Mouse (Mus musculus): ENCODE measurements at regions not wholly inside any gene's neighbourhood (a gene's known extent, or its start where the extent isn't known, plus 50 kb on each side); places are given as distances from the start of the nearest gene placed in this dataset.

DNA sequence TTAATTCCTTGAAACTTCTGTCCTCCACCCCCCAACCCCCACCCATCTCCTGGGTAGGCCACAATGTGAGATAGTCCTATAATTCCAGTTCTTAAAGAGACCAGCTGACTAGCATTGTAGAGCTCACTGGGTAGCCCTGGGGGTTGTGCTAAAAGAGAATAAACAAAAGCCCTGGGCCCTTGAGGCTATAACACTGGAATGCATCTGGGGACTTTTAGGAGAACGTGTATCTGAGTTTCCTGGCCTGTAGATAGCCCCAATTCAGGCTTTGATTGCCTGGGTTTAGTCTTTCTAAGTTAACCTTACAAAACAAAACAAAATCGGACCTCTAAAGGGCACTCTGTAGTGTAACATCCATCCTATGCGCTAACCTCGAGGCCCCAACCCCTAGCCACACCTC is 234.1 kb upstream of the 4930412O13Rik start:
- H3K36me3 ChIP-seq: no peaks in the 10 kb centered on the region
- no peaks in the 10 kb centered on the region for H3K9me3 ChIP-seq
- no peaks in the 10 kb centered on the region for H3K27me3 ChIP-seq
- H3K4me3 ChIP-seq: no peak overlapping the region
- no peak for ATAC-seq (ENCODE audit: borderline replicate concordance, extremely low read depth, low FRiP score, low TSS enrichment)
- no peak overlapping the region for H3K27ac ChIP-seq
- no peaks in the 10 kb centered on the region for H3K4me1 ChIP-seq
- H3K9ac ChIP-seq: no peak overlapping the region
- H3K4me2 ChIP-seq: no peak overlapping the region
- WGBS: 23% methylated on average over 4 of the region's 4 CpGs

DNA sequence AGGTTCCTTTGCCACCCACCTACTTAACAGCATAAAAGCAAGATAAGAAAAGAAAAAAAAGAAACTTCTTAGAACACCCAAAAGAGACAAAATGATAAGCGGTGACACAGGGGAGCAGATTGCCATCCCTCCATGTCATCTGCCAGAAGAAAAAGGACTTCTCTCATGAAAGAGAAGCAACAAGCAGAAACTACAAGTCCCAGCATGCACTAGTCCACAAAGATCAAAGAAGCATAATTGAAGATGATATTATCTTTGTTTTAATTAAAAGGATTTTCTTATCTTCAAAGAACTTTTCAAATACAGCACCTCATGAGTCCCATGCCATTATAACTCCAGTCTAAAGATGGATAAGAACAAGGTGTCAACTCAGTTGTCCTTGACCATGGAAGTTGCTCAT is 231.0 kb upstream of the 4930412O13Rik start:
- Histone ChIP-seq H3K36me3 (no peaks in the 10 kb centered on the region), H3K4me3 (no peak overlapping the region), H3K9me3 (no peaks in the 10 kb centered on the region), H3K4me1 (no peaks in the 10 kb centered on the region), H3K27ac (no peak overlapping the region), H3K9ac (no peak overlapping the region), H3K27me3 (no peaks in the 10 kb centered on the region), H3K4me2 (no peak overlapping the region)
- no peak for ATAC-seq (ENCODE audit: borderline replicate concordance, extremely low read depth, low FRiP score, low TSS enrichment)
- WGBS: 97% methylated on average over 1 of the region's 1 CpGs

GRCm38 (mm10) chr2:9658880-9659279 is 222.2 kb upstream of the 4930412O13Rik start:
- WGBS: 83% methylated on average over 4 of the region's 4 CpGs
- ATAC-seq (ENCODE audit: borderline replicate concordance, extremely low read depth, low FRiP score, low TSS enrichment): no peak
- Histone ChIP-seq H3K9me3 (no peaks in the 10 kb centered on the region), H3K27ac (no peak overlapping the region), H3K4me3 (no peak overlapping the region), H3K36me3 (no peaks in the 10 kb centered on the region), H3K4me2 (no peak overlapping the region), H3K9ac (no peak overlapping the region), H3K4me1 (no peaks in the 10 kb centered on the region), H3K27me3 (no peaks in the 10 kb centered on the region)

GRCm38 (mm10) chr2:9669621-9670020 is 211.4 kb upstream of the 4930412O13Rik start:
- Histone ChIP-seq H3K4me3 (no peak overlapping the region), H3K27ac (no peak overlapping the region), H3K4me2 (no peak overlapping the region), H3K4me1 (no peaks in the 10 kb centered on the region), H3K36me3 (no peaks in the 10 kb centered on the region), H3K9ac (no peak overlapping the region), H3K27me3 (no peaks in the 10 kb centered on the region), H3K9me3 (no peaks in the 10 kb centered on the region)
- 59% methylated on average over 4 of the region's 4 CpGs for WGBS
- no peak for ATAC-seq (ENCODE audit: borderline replicate concordance, extremely low read depth, low FRiP score, low TSS enrichment)

DNA sequence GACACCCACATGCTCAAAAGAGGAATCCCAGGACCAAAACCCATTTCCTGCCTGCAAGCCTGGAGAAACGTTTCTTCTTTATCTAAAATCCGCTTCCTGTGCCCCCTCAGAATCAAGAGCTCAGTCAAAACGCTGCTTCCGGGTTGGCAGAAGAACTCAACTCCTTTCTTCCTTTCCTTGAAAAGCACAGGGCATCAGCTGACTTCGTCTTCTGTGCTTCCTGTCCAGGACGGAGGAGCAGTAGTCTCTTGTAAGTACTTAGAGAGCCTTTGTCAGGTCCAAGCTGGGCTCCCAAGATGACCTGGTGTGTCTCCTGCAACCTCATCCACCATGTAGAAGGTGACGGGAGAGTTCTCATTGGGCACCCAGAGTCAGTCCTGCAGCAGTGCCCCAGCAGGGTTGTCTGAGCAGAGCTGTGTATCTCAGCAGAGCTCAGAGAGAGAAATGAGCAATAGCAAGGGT is 199.3 kb upstream of the 4930412O13Rik start:
- Histone ChIP-seq H3K9me3 (no peaks in the 10 kb centered on the region), H3K27ac (no peak overlapping the region), H3K9ac (no peak overlapping the region), H3K27me3 (no peaks in the 10 kb centered on the region), H3K4me2 (no peak overlapping the region), H3K4me1 (no peaks in the 10 kb centered on the region), H3K36me3 (no peaks in the 10 kb centered on the region), H3K4me3 (no peak overlapping the region)
- ATAC-seq (ENCODE audit: borderline replicate concordance, extremely low read depth, low FRiP score, low TSS enrichment): no peak
- 31% methylated on average over 7 of the region's 7 CpGs for WGBS

DNA sequence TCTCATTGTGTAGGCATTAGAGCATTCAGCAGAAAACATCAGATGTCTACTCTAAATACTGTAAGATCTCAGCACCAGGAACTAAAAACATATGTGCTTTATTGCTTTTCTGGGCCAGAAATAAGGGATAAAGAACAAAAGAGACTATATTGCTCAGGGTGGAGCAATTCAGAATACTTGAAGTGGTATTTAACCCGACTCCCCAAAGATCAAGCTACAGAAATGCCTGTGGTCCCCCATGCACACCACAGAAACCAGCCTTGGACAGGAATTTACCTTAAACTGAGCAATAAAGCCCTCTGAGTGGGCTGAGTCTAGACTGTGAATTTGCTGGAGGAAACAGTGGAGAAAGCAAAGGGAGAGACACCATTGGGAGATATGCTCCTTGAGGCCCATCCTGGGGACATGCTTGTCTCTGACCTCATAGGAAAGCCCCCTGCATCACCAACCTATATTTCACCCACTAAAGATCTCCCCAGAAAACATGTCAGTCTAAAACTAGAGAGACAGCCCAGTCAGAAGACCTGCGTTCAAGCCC is 197.3 kb upstream of the 4930412O13Rik start:
- Histone ChIP-seq H3K27ac (no peak overlapping the region), H3K4me3 (no peak overlapping the region), H3K4me2 (no peak overlapping the region), H3K9ac (no peak overlapping the region), H3K27me3 (no peaks in the 10 kb centered on the region), H3K9me3 (no peaks in the 10 kb centered on the region), H3K4me1 (no peaks in the 10 kb centered on the region), H3K36me3 (no peaks in the 10 kb centered on the region)
- ATAC-seq (ENCODE audit: borderline replicate concordance, extremely low read depth, low FRiP score, low TSS enrichment): no peak
- WGBS: 84% methylated on average over 2 of the region's 2 CpGs

GRCm38 (mm10) chr2:9688176-9688575 is 192.9 kb upstream of the 4930412O13Rik start:
- ATAC-seq (ENCODE audit: borderline replicate concordance, extremely low read depth, low FRiP score, low TSS enrichment): no peak
- Histone ChIP-seq H3K27ac (no peak overlapping the region), H3K9me3 (no peaks in the 10 kb centered on the region), H3K36me3 (no peaks in the 10 kb centered on the region), H3K9ac (no peak overlapping the region), H3K4me1 (no peaks in the 10 kb centered on the region), H3K4me3 (no peak overlapping the region), H3K27me3 (no peaks in the 10 kb centered on the region), H3K4me2 (no peak overlapping the region)
- WGBS: 78% methylated on average over 7 of the region's 7 CpGs

- H3K4me1 ChIP-seq: no peaks in the 10 kb centered on the region
- H3K9ac ChIP-seq: no peak overlapping the region
- no peaks in the 10 kb centered on the region for H3K27me3 ChIP-seq
- H3K4me2 ChIP-seq: no peak overlapping the region
- ATAC-seq (ENCODE audit: borderline replicate concordance, extremely low read depth, low FRiP score, low TSS enrichment): no peak
- no peaks in the 10 kb centered on the region for H3K9me3 ChIP-seq
- WGBS: 71% methylated on average over 5 of the region's 5 CpGs
- no peaks in the 10 kb centered on the region for H3K36me3 ChIP-seq
- H3K27ac ChIP-seq: no peak overlapping the region
- no peak overlapping the region for H3K4me3 ChIP-seq
Observed at GRCm38 (mm10) chr2:9689518-9689917, 191.5 kb upstream of the 4930412O13Rik start.

DNA sequence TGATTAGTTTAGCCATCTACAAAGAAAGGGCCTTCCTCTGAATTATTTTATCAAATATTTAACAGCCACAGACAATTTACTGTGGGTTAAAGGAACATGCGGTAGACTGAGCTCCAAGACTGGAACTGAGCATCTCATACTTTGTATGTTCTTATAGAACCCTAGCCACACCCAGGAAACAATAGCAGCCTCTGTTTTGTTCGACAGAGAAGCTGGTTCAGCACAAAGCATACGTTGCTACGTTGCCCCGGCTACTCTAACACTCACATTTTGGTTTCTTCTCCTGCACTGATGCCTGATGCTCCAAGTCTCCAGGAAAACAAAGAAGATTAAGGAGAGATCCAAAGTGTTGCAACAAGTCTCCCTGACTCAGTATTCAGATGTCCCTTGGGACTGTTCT is 189.5 kb upstream of the 4930412O13Rik start:
- Histone ChIP-seq H3K4me1 (no peaks in the 10 kb centered on the region), H3K27me3 (no peaks in the 10 kb centered on the region), H3K9ac (no peak overlapping the region), H3K4me3 (no peak overlapping the region), H3K4me2 (no peak overlapping the region), H3K9me3 (no peaks in the 10 kb centered on the region), H3K36me3 (no peaks in the 10 kb centered on the region), H3K27ac (no peak overlapping the region)
- no peak for ATAC-seq (ENCODE audit: borderline replicate concordance, extremely low read depth, low FRiP score, low TSS enrichment)
- WGBS: 69% methylated on average over 5 of the region's 5 CpGs

- Histone ChIP-seq H3K36me3 (no peaks in the 10 kb centered on the region), H3K9me3 (no peaks in the 10 kb centered on the region), H3K9ac (no peak overlapping the region), H3K4me3 (no peak overlapping the region), H3K4me1 (no peaks in the 10 kb centered on the region), H3K4me2 (no peak overlapping the region), H3K27me3 (no peaks in the 10 kb centered on the region), H3K27ac (no peak overlapping the region)
- no peak for ATAC-seq (ENCODE audit: borderline replicate concordance, extremely low read depth, low FRiP score, low TSS enrichment)
- WGBS: 57% methylated on average over 8 of the region's 8 CpGs
Observed at GRCm38 (mm10) chr2:9691906-9692305, 189.1 kb upstream of the 4930412O13Rik start.

- Histone ChIP-seq H3K36me3 (no peaks in the 10 kb centered on the region), H3K4me1 (no peaks in the 10 kb centered on the region), H3K4me3 (no peak overlapping the region), H3K9me3 (no peaks in the 10 kb centered on the region), H3K27me3 (no peaks in the 10 kb centered on the region), H3K9ac (no peak overlapping the region), H3K27ac (no peak overlapping the region), H3K4me2 (no peak overlapping the region)
- 67% methylated on average over 9 of the region's 9 CpGs for WGBS
- ATAC-seq (ENCODE audit: borderline replicate concordance, extremely low read depth, low FRiP score, low TSS enrichment): no peak
Observed at GRCm38 (mm10) chr2:9693351-9693750, 187.7 kb upstream of the 4930412O13Rik start.

DNA sequence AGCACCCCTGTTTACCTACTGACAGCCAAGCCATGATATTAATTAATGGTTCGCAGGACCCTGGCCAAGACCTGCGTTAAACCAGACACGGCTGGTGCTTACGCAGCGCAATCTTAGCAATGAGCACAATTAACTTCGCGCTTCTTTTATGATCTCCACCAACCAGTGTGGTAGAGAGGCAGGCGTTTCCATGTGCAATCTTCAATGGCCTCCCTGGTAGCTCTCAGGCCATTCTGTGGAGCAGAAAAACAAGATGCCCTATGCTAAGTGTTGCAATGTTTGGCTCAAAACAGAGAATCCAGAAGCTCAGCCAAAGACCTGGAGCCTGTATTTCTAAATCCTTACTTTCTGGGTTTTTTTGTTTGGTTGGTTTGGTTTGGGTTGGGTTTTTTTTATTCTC is 186.9 kb upstream of the 4930412O13Rik start:
- no peaks in the 10 kb centered on the region for H3K4me1 ChIP-seq
- H3K4me2 ChIP-seq: no peak overlapping the region
- H3K9ac ChIP-seq: no peak overlapping the region
- H3K27me3 ChIP-seq: no peaks in the 10 kb centered on the region
- 90% methylated on average over 8 of the region's 8 CpGs for WGBS
- H3K9me3 ChIP-seq: no peaks in the 10 kb centered on the region
- no peak overlapping the region for H3K27ac ChIP-seq
- ATAC-seq (ENCODE audit: borderline replicate concordance, extremely low read depth, low FRiP score, low TSS enrichment): no peak
- H3K36me3 ChIP-seq: no peaks in the 10 kb centered on the region
- no peak overlapping the region for H3K4me3 ChIP-seq

All from lung, embryonic 15.5 days (tissue).